Mouse (Mus musculus) induced T-regulatory cell, adult 2 months (primary cell): ENCODE results near the gene Borcs6.
A peak's percentile ranks its signal among the peaks of the same experiment; 100 is the strongest.
"Not testable (repeated sequence)": the region's sequence is repeated elsewhere in the genome, so short reads cannot be mapped to it uniquely, and the experiment has no call there.

Source experiments
- DNase-seq: peaks from one replicate; pipeline ENCODE4 v3.0.0-alpha.2; 2012; ENCODE audit warnings: low read depth

Gene Borcs6

GRCm38 (mm10) chr11:69059357-69059974 is at the start of gene Borcs6:
Borcs6 (plus strand) TSS chr11:69059717.
- DNase-seq = peak; percentile 97

- no peak for DNase-seq
These were observed 48.9 kb upstream of the Borcs6 start for GRCm38 (mm10) chr11:69010400-69011323.

GRCm38 (mm10) chr11:69011445-69011844 is 48.1 kb upstream of the Borcs6 start:
- not testable (repeated sequence) for DNase-seq

- DNase-seq = peak; percentile 94
These were observed 47.4 kb upstream of the Borcs6 start for GRCm38 (mm10) chr11:69012071-69012601.

- DNase-seq = peak; percentile 96
These were observed 43.7 kb upstream of the Borcs6 start, which contains the start of gene Ctc1 for GRCm38 (mm10) chr11:69015644-69016441. Ctc1 (plus strand) TSS chr11:69015911.

GRCm38 (mm10) chr11:69016755-69017154 is 42.8 kb upstream of the Borcs6 start:
- DNase-seq = no peak

GRCm38 (mm10) chr11:69020691-69021090 is 38.8 kb upstream of the Borcs6 start:
- DNase-seq = no peak

GRCm38 (mm10) chr11:69026562-69026961 is 33.0 kb upstream of the Borcs6 start:
- DNase-seq = no peak

- peak; percentile 41 for DNase-seq
These were observed 30.7 kb upstream of the Borcs6 start for GRCm38 (mm10) chr11:69028805-69029204.

GRCm38 (mm10) chr11:69033552-69033951 is 26.0 kb upstream of the Borcs6 start:
- DNase-seq = no peak

GRCm38 (mm10) chr11:69034585-69034984 is 24.9 kb upstream of the Borcs6 start:
- no peak for DNase-seq

- DNase-seq = no peak
These were observed 24.1 kb upstream of the Borcs6 start for GRCm38 (mm10) chr11:69035411-69035810.

GRCm38 (mm10) chr11:69035849-69036248 is 23.7 kb upstream of the Borcs6 start:
- peak; percentile 89 for DNase-seq

- DNase-seq = peak; percentile 92
These were observed 22.9 kb upstream of the Borcs6 start for GRCm38 (mm10) chr11:69036486-69037230.

- peak; percentile 94 for DNase-seq
These were observed 22.1 kb upstream of the Borcs6 start for GRCm38 (mm10) chr11:69037231-69038061.

- DNase-seq = no peak
These were observed 21.3 kb upstream of the Borcs6 start for GRCm38 (mm10) chr11:69038173-69038572.

GRCm38 (mm10) chr11:69045531-69046394 is 13.8 kb upstream of the Borcs6 start, which contains the start of gene Aurkb:
Aurkb (plus strand) TSS chr11:69045647.
- peak; percentile 96 for DNase-seq

- no peak for DNase-seq
These were observed 13.1 kb upstream of the Borcs6 start for GRCm38 (mm10) chr11:69046395-69046774.

GRCm38 (mm10) chr11:69047592-69047991 is 11.9 kb upstream of the Borcs6 start:
- no peak for DNase-seq
